Mouse (Mus musculus): ENCODE data around the gene Scaf1.

DNA sequence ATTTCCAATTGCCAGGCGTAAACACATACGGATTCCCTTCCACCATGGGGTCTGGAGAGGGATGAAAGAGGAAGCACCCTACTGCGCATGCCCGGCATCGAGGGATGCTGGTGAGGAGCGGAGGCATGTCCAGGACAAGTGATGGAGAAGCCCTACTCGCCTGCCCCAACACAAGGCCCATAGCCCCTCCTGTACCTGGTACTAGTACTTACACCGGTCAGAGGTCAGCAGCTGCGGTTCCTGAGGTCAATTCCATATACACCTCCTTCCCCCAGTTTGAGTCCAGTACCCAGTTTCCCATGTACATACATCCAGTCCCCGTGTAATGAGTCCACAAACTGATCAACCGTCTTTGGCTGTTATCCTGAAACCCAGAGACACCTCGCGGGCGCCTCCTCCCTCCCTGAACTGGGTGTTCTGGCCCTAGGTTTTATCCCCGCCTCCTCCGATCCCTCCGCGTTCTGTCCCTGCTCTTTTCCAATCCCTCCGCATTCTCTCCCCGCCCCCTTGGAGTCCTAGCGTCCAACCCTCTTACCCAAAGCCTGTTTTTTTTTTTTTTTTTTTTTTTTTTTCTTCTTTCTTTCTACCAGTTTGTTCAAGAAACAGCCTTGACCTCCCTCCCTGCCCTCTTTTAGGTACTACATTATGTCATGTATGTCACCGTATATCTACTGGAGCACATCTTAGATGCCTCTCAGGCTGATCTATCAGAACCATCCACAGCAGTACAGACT, 41.6 kb downstream of the Scaf1 start, which contains the start of gene Cpt1c:
- no peak for TF ChIP-seq CTCF (IDR thresholded peaks at IDR 0.05; ENCODE audit: control insufficient read depth, insufficient read depth, insufficient replicate concordance, low read depth, low read length)
- TF ChIP-seq POLR2A (IDR thresholded peaks at IDR 0.05; ENCODE audit: control insufficient read depth, low read depth, low read length): peak; percentile 53; the same call in 1 of the 2 replicates

All from testis, adult 2 months (tissue).